Mouse (Mus musculus) cerebellum, adult 2 months (tissue): ENCODE results near the gene Emp1. TPM values are rescaled to one million over a fixed set of nuclear protein-coding genes. Genes with fewer than 3 reads are reported as not detected.

Experiments
- DNase-seq, 2 experiments: peaks; one replicate each; pipeline ENCODE4 v3.0.0; 2021
- H3K27ac ChIP-seq: fragments of 200-500 bp; 2 replicates; pipeline ENCODE4 v1.5.1; 2012; ENCODE audit warnings: low read length, control low read depth, inconsistent platforms; ENCODE audit not compliant: insufficient read depth
- H3K27me3 ChIP-seq: fragments of 200-500 bp; 2 replicates; pipeline ENCODE4 v1.6.1; 2012; ENCODE audit warnings: inconsistent platforms, mild to moderate bottlenecking, low read length, moderate library complexity; ENCODE audit not compliant: control insufficient read depth, insufficient read depth
- H3K4me1 ChIP-seq: fragments of 200-500 bp; 2 replicates; pipeline ENCODE4 v1.6.1; 2011; ENCODE audit warnings: low read length; ENCODE audit not compliant: control insufficient read depth, insufficient read depth
- H3K4me3 ChIP-seq: fragments of 200-500 bp; replicated peaks from 2 replicates; pipeline ENCODE3; 2011; ENCODE audit warnings: mild to moderate bottlenecking, low read depth, low read length, control low read depth; ENCODE audit not compliant: insufficient read depth
- CTCF ChIP-seq: fragments of 200-500 bp; IDR thresholded peaks from 2 replicates; pipeline ENCODE4 v1.5.1; 2011; ENCODE audit warnings: low read depth, mild to moderate bottlenecking, control low read depth, low read length, moderate library complexity, borderline replicate concordance; ENCODE audit not compliant: insufficient read depth
- POLR2A ChIP-seq: fragments of 200-500 bp; IDR thresholded peaks from 2 replicates; pipeline ENCODE4 v1.6.1; 2011; ENCODE audit warnings: low read length, control low read depth, borderline replicate concordance; ENCODE audit not compliant: insufficient read depth
- WGBS: fragments of 180-500 bp; shearing (Covaris S2); methylation state at CpG from one replicate; pipeline ENCODE4 v1.1.7; 2018; 5-methylcytosine and 5-hydroxymethylcytosine counted together
- polyA plus RNA-seq: library from polyadenylated mRNA; depleted of rRNA; stranded (reverse); fragments of >200 nt; gene quantifications from 2 replicates; pipeline ENCODE4 v1.2.3, GENCODE M21; 2012; rRNA removed

Gene Emp1
- polyA plus RNA-seq, 1 experiment: 1.5 TPM

DNA sequence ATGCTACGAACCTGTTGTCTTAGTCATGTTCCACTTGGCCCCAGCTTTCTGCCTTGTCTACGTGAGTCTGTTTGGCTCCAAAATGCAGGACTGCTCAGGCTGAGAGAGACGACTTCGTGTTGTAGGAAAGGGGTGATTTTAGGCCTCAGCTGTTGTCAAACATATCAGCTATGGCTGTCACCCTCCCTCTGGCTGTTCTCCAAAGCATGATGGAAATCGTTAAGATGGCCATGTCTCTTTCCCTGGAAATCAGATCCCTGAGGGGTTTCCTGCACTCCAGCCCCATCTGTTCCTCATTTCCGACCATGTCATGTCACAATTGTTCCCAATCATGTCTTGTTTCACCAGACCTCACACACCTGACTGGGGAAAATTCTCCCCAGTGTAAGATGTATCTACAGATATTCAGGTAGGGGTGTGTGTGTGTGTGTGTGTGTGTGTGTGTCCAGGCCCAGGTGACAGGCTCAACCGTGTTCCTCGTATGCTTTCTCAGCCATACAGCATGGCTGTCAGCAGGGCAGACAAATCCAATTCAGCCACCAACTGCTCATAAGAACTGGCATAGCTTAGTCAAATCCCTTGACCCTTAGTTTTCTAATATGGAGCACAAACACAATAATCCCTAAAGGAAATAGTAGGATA, 67.0 kb downstream of the Emp1 start:
- no peak overlapping the region for H3K27ac ChIP-seq
- 34% methylated on average over 8 of the region's 8 CpGs for WGBS
- TF ChIP-seq CTCF (no peak), POLR2A (no peak)
- no peaks in the 10 kb centered on the region for H3K4me1 ChIP-seq
- H3K27me3 ChIP-seq: no peaks in the 10 kb centered on the region
- DNase-seq: no peak
- no peak overlapping the region for H3K4me3 ChIP-seq

- Histone ChIP-seq H3K4me3 (no peak overlapping the region), H3K27ac (no peak overlapping the region), H3K27me3 (no peaks in the 10 kb centered on the region), H3K4me1 (no peaks in the 10 kb centered on the region)
- no peak for DNase-seq
- TF ChIP-seq POLR2A (no peak), CTCF (no peak)
- 63% methylated on average over 8 of the region's 8 CpGs for WGBS
Observed at GRCm38 (mm10) chr6:135430441-135430970, 68.2 kb downstream of the Emp1 start.

Other genes starting within 250 kb of the Emp1 start
- 0.16 and 0.18 TPM in 2 replicates for gene Gprc5d, start 244.3 kb upstream of the Emp1 start, polyA plus RNA-seq
- gene Fam234b, start 164.6 kb upstream of the Emp1 start, polyA plus RNA-seq: 115 and 118 TPM in 2 replicates
- gene Hebp1, start 164.5 kb upstream of the Emp1 start, polyA plus RNA-seq: 20.8 and 22.9 TPM in 2 replicates
- 0.13 TPM in 1 of 2 replicates, not detected in the other for gene Gsg1, start 108.2 kb upstream of the Emp1 start, polyA plus RNA-seq
- not detected in 2 replicates for gene Pbp2, start 52.1 kb upstream of the Emp1 start, polyA plus RNA-seq